Mouse (Mus musculus): ENCODE data around the gene Olfml2b.

The Olfml2b gene

DNA sequence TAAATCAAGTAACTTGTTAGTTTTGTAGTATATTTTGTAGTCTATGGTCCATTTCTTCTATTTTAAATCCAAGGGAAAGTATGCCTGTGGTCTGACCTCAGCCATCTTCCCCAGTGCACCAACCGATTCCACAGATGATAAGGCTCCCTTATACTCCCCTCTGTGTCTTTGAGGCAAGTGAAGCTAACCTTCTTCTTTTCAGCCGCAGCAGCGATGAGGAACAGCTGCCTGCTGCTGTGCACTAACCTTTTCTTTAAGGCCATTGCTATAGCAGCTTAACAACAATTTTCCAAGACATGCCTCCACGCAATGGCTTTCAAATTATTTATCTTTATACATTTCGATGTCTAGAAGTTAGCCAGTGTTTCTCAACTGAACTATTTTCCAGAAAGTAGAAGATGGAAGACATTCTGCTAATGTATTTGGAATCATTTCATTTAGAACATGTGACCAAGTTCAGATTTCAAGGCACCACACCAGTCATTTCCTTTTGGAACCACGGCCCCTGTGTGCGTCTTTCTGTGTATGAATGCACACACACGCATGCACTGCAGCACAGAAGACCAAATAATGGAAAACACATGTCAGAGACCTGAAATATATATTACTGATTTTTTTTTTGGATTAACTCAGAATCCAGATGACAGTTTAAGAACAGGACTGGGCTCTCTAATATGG lies 73.9 kb downstream of the Olfml2b start:
- Histone ChIP-seq H3K36me3 (ENCODE audit: control insufficient read depth, insufficient read depth, low read length, poor library complexity, severe bottlenecking) (no peaks in the 10 kb centered on the region), H3K27me3 (ENCODE audit: control insufficient read depth, insufficient read depth, low read length, poor library complexity, severe bottlenecking) (no peaks in the 10 kb centered on the region)
- no peak for DNase-seq (ENCODE audit: low read depth, low spot score)

DNA sequence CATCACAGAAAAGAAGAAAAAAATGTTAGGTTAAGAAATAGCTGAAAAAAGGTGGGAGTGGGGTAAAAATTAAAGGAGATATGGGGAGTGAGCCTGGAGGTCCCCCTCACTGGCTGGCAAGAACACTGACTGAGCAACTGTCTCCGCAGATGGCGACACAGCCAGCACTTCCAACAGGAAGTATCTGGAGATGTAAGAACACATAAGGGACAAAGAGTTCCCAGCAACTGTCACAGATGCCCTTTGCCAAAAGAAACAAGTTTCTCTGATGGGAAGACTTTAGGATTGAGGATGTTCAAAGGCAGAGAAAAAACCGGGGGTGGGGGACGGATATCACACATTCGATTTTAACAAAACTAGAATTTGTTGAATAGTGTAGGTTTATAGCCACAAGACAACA lies 77.2 kb downstream of the Olfml2b start:
- Histone ChIP-seq H3K36me3 (ENCODE audit: control insufficient read depth, insufficient read depth, low read length, poor library complexity, severe bottlenecking) (no peaks in the 10 kb centered on the region), H3K27me3 (ENCODE audit: control insufficient read depth, insufficient read depth, low read length, poor library complexity, severe bottlenecking) (no peaks in the 10 kb centered on the region)
- no peak for DNase-seq (ENCODE audit: low read depth, low spot score)

DNA sequence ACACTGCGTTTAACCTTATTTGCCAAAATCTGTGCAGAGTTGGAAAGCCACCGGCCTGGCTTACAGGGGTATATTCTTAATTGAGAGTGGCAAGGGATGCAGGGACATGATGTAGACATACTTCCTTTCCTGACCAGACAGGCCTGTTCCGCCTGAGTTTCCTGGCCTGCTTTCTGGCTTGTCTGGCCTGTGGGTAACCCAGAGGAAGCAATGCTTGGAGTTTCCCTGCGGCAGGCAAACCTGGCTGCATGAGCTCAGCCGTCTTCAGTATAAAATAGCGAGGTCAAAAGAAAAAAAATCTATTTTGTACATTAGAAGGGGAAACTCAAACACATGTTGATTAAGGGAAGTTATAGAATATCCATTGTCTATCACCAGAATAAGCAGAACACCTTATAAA lies 84.2 kb downstream of the Olfml2b start:
- DNase-seq (ENCODE audit: low read depth, low spot score), result no peak
- Histone ChIP-seq H3K36me3 (ENCODE audit: control insufficient read depth, insufficient read depth, low read length, poor library complexity, severe bottlenecking) (peaks cover 2% of the 10 kb centered on the region; the same call in 1 of the 2 replicates), H3K27me3 (ENCODE audit: control insufficient read depth, insufficient read depth, low read length, poor library complexity, severe bottlenecking) (no peaks in the 10 kb centered on the region)

DNA sequence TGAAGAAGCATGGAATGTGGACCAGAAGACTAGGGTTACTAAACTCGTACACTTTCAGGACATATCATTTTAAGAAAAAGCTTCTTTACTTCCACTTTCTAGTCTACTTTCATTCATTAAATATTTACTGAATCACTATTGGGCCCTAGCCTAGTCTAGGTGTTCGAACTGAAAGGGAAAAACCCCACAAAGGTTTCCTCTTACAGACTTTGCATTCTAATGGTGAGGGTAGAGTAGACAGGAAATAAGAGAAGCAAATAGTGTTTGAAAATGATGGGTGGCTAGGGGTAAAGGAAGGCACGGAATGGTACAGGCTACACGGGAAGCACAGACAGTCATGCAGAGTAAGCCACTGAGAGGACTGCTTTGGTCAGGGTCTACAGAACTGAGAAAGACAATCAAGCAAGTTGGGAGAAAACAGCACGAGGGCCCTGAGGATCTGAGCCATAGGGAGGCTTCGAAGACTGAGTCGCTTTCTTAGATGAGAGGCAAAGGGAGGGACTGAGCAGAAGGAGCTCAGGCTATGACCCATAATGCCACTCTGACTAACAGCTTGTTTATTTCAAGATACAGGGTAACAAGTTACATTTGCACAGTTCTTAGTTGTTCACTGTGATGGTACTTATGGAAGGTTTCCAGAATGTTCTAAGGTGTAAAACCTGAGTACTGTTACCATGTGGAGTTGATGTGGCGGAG lies 85.1 kb downstream of the Olfml2b start:
- peaks cover 2% of the 10 kb centered on the region; the same call in 1 of the 2 replicates for H3K36me3 ChIP-seq (ENCODE audit: control insufficient read depth, insufficient read depth, low read length, poor library complexity, severe bottlenecking)
- H3K27me3 ChIP-seq (ENCODE audit: control insufficient read depth, insufficient read depth, low read length, poor library complexity, severe bottlenecking), result no peaks in the 10 kb centered on the region
- peak; percentile 68 for DNase-seq (ENCODE audit: low read depth, low spot score)

DNA sequence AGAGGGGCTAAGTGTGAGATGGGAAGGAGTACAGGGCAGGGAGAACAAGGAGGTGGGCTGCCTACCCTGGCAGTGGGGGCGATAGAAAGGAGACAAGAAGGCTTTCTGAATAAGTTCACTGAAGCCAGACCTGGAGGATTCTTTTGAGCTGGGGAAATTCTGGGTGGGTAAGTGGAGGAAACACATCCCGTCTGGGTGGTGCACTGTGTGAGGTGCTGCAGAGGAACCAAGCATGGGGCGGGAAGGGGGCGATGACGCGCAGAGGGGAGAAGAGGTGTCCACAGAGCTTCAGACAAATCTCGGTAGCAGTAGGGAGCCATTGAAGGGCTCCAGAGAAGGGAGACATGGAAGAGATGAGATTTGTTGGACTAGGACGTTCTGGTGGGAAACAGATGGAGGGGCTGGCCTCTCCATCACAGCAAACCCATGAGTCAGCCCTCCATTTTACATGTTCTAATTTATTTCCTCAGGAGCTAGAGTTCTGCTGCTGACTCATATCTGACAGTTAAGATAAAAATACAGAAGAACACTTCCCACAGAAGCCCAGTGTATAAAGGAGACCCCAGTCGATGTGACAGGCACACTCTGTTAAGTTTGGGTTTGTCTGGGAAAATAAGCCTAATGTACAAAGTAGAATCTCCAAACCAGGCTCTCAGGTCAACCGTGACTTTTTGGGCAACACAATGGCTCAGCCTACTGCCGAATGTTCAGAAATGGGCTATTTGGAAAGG lies 87.7 kb downstream of the Olfml2b start:
- Histone ChIP-seq H3K36me3 (ENCODE audit: control insufficient read depth, insufficient read depth, low read length, poor library complexity, severe bottlenecking) (peaks cover 2% of the 10 kb centered on the region; the same call in 1 of the 2 replicates), H3K27me3 (ENCODE audit: control insufficient read depth, insufficient read depth, low read length, poor library complexity, severe bottlenecking) (no peaks in the 10 kb centered on the region)
- DNase-seq (ENCODE audit: low read depth, low spot score), result no peak

Measured in splenic B cell, adult 2 months (primary cell).